22 mouse cellular contexts compared by ENCODE assay signal in the genomic region with DNA sequence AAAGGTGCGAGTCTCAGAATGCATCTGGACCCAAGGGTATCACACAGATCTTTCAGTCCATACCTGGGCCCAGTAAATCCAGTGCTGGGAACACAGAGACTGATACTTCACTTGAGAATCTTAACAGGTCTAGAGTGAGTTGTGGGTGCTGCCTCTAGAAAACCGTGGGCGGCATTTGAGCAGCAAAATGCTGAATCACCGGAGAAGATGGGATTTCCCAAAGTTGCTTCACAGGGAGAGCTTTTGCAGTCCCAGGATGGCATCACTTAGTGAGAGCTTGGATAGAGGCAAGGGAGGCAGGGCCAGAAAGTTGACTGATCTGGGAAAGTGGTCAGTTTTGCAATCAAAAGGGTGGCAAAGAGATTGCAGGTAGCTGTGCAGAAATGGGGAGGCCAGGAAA.
DNase-seq lines count a peak whose midpoint lies in the region; TF ChIP-seq lines count a peak whose summit lies in the region.
"Had no signal": no experiment of that assay in that cellular context is flagged by ENCODE, and none has a peak within 500 bp of the region (broad histone marks: within the 10 kb centered on the region; RNA-seq: fewer than 3 reads in every experiment).

No protein-coding gene starts in this region.

- no peaks in the 10 kb centered on the region for H3K79me2 ChIP-seq in C2C12 (ENCODE audit: control insufficient read depth, insufficient read depth)

- no peak overlapping the region for H3ac ChIP-seq in C2C12 (ENCODE audit: control insufficient read depth, insufficient read length, low read depth)

- H3K27me3 ChIP-seq in C2C12 (ENCODE audit: control insufficient read depth, insufficient read depth, insufficient read length): no peaks in the 10 kb centered on the region
- H3K27me3 ChIP-seq: midbrain, embryonic 13.5 days had no signal

- intact Hi-C loops in left cerebral cortex, adult 2 months (cut with DNase I): loop anchor here (5.0 kb wide), 3 partner anchors 107 to 153 kb away; a partner anchor contains a TSS

- H3K4me3 ChIP-seq in C2C12 (ENCODE audit: insufficient read depth, poor library complexity, severe bottlenecking): no peak overlapping the region
- H3K4me3 ChIP-seq in left cerebral cortex, adult 2 months: no peak overlapping the region
- H3K4me3 ChIP-seq: erythroblast, embryonic 14.5 days; hindbrain, embryonic 10.5 days; layer of hippocampus, adult 2 months; limb, embryonic 10.5 days; midbrain, embryonic 13.5 days had no signal

- H3K36me3 ChIP-seq in C2C12 (ENCODE audit: control insufficient read depth, insufficient read depth): peaks cover 28% of the 10 kb centered on the region

- DNase-seq in frontal cortex, postnatal 36 days (ENCODE audit: low spot score in 2 of 2): peak; percentile 39 to 69
- DNase-seq in frontal cortex, postnatal 10 days (ENCODE audit: low spot score in 2 of 2): no peak
- peak; percentile 27 to 46 for DNase-seq in left cerebral cortex, adult 2 months (ENCODE audit: extremely low spot score in 1 of 2, low spot score in 2 of 2)
- DNase-seq in right cerebral cortex, postnatal 14 days: peak; percentile 26
- no peak for DNase-seq in retina, embryonic 14.5 days (ENCODE audit: low spot score)
- no peak for DNase-seq in yolk sac, embryonic 10.5 days (ENCODE audit: low spot score)
- no peak for DNase-seq in retina, postnatal 1 day
- DNase-seq: adrenal gland, adult 8-10 months; B cell, adult 2 months; cerebellum, adult 9-10 months; forebrain, postnatal 0 days; kidney, adult 2 months; kidney, postnatal 14 days; liver, postnatal 0 days; lung, postnatal 14 days; thymus, adult 18-20 months had no signal

- no peaks in the 10 kb centered on the region for H3K79me3 ChIP-seq in C2C12 (ENCODE audit: low read depth)

- no peak overlapping the region for H3K27ac ChIP-seq in left cerebral cortex, adult 2 months
- H3K27ac ChIP-seq: hindbrain, embryonic 10.5 days; layer of hippocampus, adult 2 months; limb, embryonic 10.5 days; midbrain, embryonic 13.5 days had no signal

- no peak for TF ChIP-seq CTCF in C2C12 (IDR thresholded peaks at IDR 0.05; ENCODE audit: control insufficient read depth, insufficient read depth, insufficient read length)
- no peak for TF ChIP-seq CTCF in left cerebral cortex, adult 2 months (IDR thresholded peaks at IDR 0.05)

TF ChIP-seq in C2C12, 6 proteins besides CTCF, POLR2A, EP300 and RAD21:
- no peak for TF ChIP-seq MAX (IDR thresholded peaks at IDR 0.05)
- TF ChIP-seq CEBPB (IDR thresholded peaks at IDR 0.05; ENCODE audit: low read depth): peak; percentile 19

Comparison
In these comparisons a context has a peak if more than half of its experiments do, and no peak if none do; other contexts are left out.
1. DNase-seq: peak in frontal cortex, postnatal 36 days (2 of 2), left cerebral cortex, adult 2 months (2 of 2) and right cerebral cortex, postnatal 14 days (single experiment); none in frontal cortex, postnatal 10 days (0 of 2), retina, embryonic 14.5 days (single experiment), yolk sac, embryonic 10.5 days (single experiment) and retina, postnatal 1 day (single experiment).